Mouse (Mus musculus): Measurements from ENCODE around the gene Ifna4. TPM values are rescaled to one million over a fixed set of nuclear protein-coding genes. Genes with fewer than 3 reads are reported as not detected.
"Not testable (repeated sequence)": the region's sequence is repeated elsewhere in the genome, so short reads cannot be mapped to it uniquely, and the experiment has no call there.

Gene Ifna4
- polyA plus RNA-seq (2016; fragmentation: Nextera tagmentation; extraction: Ambion mirVana): not detected in 2 replicates

DNA sequence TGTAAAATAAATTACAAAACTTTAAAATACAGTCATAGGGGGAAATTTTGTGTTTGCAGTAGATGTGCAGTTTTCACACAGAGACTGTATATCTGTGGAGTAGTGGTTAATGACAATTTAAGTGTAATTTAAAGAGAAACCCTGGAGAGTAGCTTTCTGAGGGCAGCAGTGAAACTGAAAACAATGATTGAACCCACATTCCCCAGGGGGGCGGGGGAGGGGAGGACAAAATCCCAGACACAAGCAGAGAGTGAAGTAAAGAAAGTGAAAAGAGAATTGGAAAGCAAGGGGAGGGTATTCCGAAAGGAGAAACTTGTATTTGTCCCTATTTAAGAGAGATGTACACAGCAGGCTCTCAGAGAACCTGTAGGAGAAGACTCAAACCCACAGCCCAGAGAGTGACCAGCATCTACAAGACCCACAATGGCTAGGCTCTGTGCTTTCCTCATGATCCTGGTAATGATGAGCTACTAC, at the start of gene Ifna4:
Ifna4 (plus strand) TSS at position 424 of the 474 bp plus-strand sequence.
- Histone ChIP-seq H3K4me1 (no peaks in the 10 kb centered on the region), H3K27me3 (replicated peaks) (0 out of 2 replicates have a peak, but pooled peaks cover 8% of the 10 kb centered on the region), H3K27ac (no peak within 1 kb of the TSS), H3K36me3 (no peaks in the 10 kb centered on the region), H3K9me3 (replicated peaks) (no peaks in the 10 kb centered on the region), H3K9ac (no peak within 1 kb of the TSS), H3K4me2 (no peak within 1 kb of the TSS), H3K4me3 (no peak within 1 kb of the TSS)
- 35% methylated on average over 2 of the region's 2 CpGs for WGBS (ENCODE audit: insufficient replicate concordance)
- ATAC-seq: no peak

DNA sequence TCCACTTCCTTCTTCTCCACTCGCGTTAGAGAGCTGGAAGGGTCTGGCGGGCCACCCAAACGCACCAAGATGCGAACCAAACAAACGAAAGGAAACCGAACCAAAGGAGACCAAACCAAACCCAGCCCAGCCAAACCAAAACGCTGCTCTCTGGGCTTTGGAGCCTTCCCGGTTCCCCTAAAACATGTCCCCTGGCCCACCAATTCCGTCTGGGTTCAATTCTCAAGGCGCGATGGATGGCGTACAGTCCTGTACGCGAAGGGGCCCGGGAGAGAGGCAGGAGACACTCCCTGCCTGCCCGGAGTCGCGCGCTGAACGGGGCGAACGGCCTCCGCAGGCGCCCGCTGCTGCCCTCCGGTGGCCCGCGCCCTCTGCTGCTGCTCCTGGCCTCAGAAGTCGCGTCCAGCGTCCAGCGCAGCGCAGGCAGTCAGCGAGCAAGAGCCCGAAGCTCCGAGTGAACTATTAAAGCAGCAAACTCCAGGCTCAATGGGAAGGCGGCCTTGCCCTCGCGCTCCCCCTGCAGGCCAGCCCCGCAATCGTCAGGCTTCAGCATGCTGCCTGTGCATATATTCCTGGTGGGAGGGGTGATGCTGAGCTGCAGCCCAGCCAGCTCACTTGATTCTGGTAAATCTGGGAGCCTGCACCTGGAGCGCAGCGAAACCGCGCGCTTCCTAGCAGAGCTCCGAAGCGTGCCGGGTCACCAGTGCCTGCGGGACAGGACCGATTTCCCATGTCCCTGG, 47.6 kb upstream of the Ifna4 start, which contains the start of gene Gm13275:
Gm13275 (plus strand) TSS at position 552 of the 740 bp plus-strand sequence.
- H3K9ac ChIP-seq; H3K27ac ChIP-seq; H3K27me3 ChIP-seq (replicated peaks); ATAC-seq; H3K4me1 ChIP-seq; H3K4me2 ChIP-seq; H3K9me3 ChIP-seq (replicated peaks); H3K36me3 ChIP-seq; H3K4me3 ChIP-seq: not testable (repeated sequence)
- 0% methylated on average over 21 of the region's 52 CpGs for WGBS (ENCODE audit: insufficient replicate concordance)

DNA sequence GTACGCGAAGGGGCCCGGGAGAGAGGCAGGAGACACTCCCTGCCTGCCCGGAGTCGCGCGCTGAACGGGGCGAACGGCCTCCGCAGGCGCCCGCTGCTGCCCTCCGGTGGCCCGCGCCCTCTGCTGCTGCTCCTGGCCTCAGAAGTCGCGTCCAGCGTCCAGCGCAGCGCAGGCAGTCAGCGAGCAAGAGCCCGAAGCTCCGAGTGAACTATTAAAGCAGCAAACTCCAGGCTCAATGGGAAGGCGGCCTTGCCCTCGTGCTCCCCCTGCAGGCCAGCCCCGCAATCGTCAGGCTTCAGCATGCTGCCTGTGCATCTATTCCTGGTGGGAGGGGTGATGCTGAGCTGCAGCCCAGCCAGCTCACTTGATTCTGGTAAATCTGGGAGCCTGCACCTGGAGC, 44.6 kb upstream of the Ifna4 start, which contains the start of gene Gm13279:
Gm13279 (plus strand) TSS at position 301 of the 400 bp plus-strand sequence.
- H3K9me3 ChIP-seq (replicated peaks); H3K36me3 ChIP-seq; H3K4me3 ChIP-seq; H3K4me2 ChIP-seq; ATAC-seq; H3K27ac ChIP-seq; H3K9ac ChIP-seq; H3K4me1 ChIP-seq; H3K27me3 ChIP-seq (replicated peaks): not testable (repeated sequence)
- no CpG with 5 or more reads among the region's 28 CpGs for WGBS (ENCODE audit: insufficient replicate concordance)

- not testable (repeated sequence) for H3K27ac ChIP-seq; H3K9me3 ChIP-seq (replicated peaks); H3K4me2 ChIP-seq; ATAC-seq; H3K27me3 ChIP-seq (replicated peaks); H3K4me3 ChIP-seq; H3K9ac ChIP-seq; H3K4me1 ChIP-seq; H3K36me3 ChIP-seq
- WGBS (ENCODE audit: insufficient replicate concordance): 8% methylated on average over 5 of the region's 7 CpGs
Measured at GRCm38 (mm10) chr4:88799365-88799764, 42.3 kb upstream of the Ifna4 start, which contains the start of gene Gm13285. Gm13285 (plus strand) TSS chr4:88799665.

- not testable (repeated sequence) for H3K9ac ChIP-seq; H3K4me1 ChIP-seq; H3K27me3 ChIP-seq (replicated peaks); H3K36me3 ChIP-seq; H3K9me3 ChIP-seq (replicated peaks); H3K4me3 ChIP-seq; H3K27ac ChIP-seq; ATAC-seq
- WGBS (ENCODE audit: insufficient replicate concordance): no CpG with 5 or more reads among the region's 29 CpGs
- H3K4me2 ChIP-seq: peak within 1 kb of the TSS; percentile 47
Measured at GRCm38 (mm10) chr4:88802954-88803353, 38.7 kb upstream of the Ifna4 start, which contains the start of gene Gm13287. Gm13287 (plus strand) TSS chr4:88803254.

- not testable (repeated sequence) for H3K36me3 ChIP-seq; H3K9me3 ChIP-seq (replicated peaks); H3K9ac ChIP-seq; H3K4me1 ChIP-seq; ATAC-seq; H3K4me3 ChIP-seq; H3K27ac ChIP-seq
- no CpG with 5 or more reads among the region's 8 CpGs for WGBS (ENCODE audit: insufficient replicate concordance)
- Histone ChIP-seq H3K27me3 (replicated peaks) (peaks cover 12% of the 10 kb centered on the region), H3K4me2 (peak within 1 kb of the TSS; percentile 50)
Measured at GRCm38 (mm10) chr4:88805231-88805630, 36.4 kb upstream of the Ifna4 start, which contains the start of gene Gm13288. Gm13288 (plus strand) TSS chr4:88805531.

DNA sequence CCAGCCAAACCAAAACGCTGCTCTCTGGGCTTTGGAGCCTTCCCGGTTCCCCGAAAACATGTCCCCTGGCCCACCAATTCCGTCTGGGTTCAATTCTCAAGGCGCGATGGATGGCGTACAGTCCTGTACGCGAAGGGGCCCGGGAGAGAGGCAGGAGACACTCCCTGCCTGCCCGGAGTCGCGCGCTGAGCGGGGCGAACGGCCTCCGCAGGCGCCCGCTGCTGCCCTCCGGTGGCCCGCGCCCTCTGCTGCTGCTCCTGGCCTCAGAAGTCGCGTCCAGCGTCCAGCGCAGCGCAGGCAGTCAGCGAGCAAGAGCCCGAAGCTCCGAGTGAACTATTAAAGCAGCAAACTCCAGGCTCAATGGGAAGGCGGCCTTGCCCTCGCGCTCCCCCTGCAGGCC, 35.9 kb upstream of the Ifna4 start:
- H3K9me3 ChIP-seq (replicated peaks); H3K4me1 ChIP-seq; H3K36me3 ChIP-seq; H3K4me3 ChIP-seq; H3K9ac ChIP-seq; ATAC-seq; H3K27ac ChIP-seq: not testable (repeated sequence)
- WGBS (ENCODE audit: insufficient replicate concordance): 4% methylated on average over 5 of the region's 34 CpGs
- H3K27me3 ChIP-seq (replicated peaks): peaks cover 12% of the 10 kb centered on the region
- H3K4me2 ChIP-seq: peak overlapping the region; percentile 50

DNA sequence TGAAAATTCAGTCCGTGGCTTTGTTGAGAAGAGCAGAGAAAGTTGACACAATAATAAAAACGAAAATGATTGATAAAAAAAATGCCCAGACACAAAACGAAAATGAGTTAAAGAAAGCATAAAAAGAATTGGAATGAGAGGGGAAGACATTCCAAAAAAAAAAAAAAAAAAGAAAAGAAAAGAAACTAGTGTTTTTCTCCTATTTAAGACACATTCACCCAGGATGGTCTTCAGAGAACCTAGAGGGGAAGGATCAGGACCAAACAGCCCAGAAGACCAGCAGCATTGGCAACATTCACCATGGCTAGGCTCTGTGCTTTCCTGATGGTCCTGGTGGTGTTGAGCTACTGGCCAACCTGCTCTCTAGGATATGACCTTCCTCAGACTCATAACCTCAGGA, 25.7 kb upstream of the Ifna4 start, which contains the start of gene Ifna7:
Ifna7 (plus strand) TSS at position 301 of the 400 bp plus-strand sequence.
- Histone ChIP-seq H3K36me3 (no peaks in the 10 kb centered on the region), H3K9me3 (replicated peaks) (no peaks in the 10 kb centered on the region), H3K4me3 (no peak within 1 kb of the TSS), H3K9ac (no peak within 1 kb of the TSS), H3K27ac (no peak within 1 kb of the TSS), H3K27me3 (replicated peaks) (peaks cover 4% of the 10 kb centered on the region; the same call in 1 of the 2 replicates), H3K4me1 (no peaks in the 10 kb centered on the region), H3K4me2 (no peak within 1 kb of the TSS)
- 37% methylated on average over 3 of the region's 3 CpGs for WGBS (ENCODE audit: insufficient replicate concordance)
- ATAC-seq: no peak

GRCm38 (mm10) chr4:88819659-88820058, 22.0 kb upstream of the Ifna4 start, which contains the start of gene Ifna11:
Ifna11 (plus strand) TSS chr4:88819959.
- peaks cover 4% of the 10 kb centered on the region; the same call in 1 of the 2 replicates for H3K27me3 ChIP-seq (replicated peaks)
- no peaks in the 10 kb centered on the region for H3K4me1 ChIP-seq
- H3K36me3 ChIP-seq: no peaks in the 10 kb centered on the region
- ATAC-seq: no peak
- no peak within 1 kb of the TSS for H3K4me2 ChIP-seq
- H3K27ac ChIP-seq: no peak within 1 kb of the TSS
- WGBS (ENCODE audit: insufficient replicate concordance): 45% methylated on average over 1 of the region's 1 CpGs
- H3K9ac ChIP-seq: no peak within 1 kb of the TSS
- no peak within 1 kb of the TSS for H3K4me3 ChIP-seq
- no peaks in the 10 kb centered on the region for H3K9me3 ChIP-seq (replicated peaks)

- Histone ChIP-seq H3K9me3 (replicated peaks) (no peaks in the 10 kb centered on the region), H3K36me3 (no peaks in the 10 kb centered on the region), H3K9ac (no peak overlapping the region), H3K27ac (no peak overlapping the region), H3K4me3 (no peak overlapping the region), H3K4me1 (no peaks in the 10 kb centered on the region), H3K4me2 (no peak overlapping the region), H3K27me3 (replicated peaks) (0 out of 2 replicates have a peak, but pooled peaks cover 4% of the 10 kb centered on the region)
- ATAC-seq: no peak
- 20% methylated on average over 4 of the region's 4 CpGs for WGBS (ENCODE audit: insufficient replicate concordance)
Measured at GRCm38 (mm10) chr4:88822995-88823394, 18.7 kb upstream of the Ifna4 start.

DNA sequence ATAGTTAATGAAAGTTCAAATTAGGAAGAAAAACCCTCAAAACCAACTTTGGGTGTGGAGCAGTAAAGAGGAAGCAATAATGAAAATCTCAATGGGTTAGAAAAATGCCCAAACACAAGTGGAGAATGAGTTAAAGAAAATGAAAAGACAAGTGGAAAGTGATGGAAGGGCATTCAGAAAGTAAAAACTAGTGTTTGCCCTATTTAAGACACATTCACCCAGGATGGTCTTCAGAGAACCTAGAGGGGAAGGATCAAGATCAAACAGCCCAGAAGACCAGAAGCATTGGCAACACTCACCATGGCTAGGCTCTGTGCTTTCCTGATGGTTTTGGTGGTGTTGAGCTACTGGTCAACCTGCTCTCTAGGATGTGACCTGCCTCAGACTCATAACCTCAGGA, 14.5 kb upstream of the Ifna4 start, which contains the start of gene Ifna6:
Ifna6 (plus strand) TSS at position 301 of the 400 bp plus-strand sequence.
- not testable (repeated sequence) for H3K4me3 ChIP-seq; H3K9ac ChIP-seq; H3K9me3 ChIP-seq (replicated peaks); H3K36me3 ChIP-seq; H3K27me3 ChIP-seq (replicated peaks); H3K4me1 ChIP-seq; H3K4me2 ChIP-seq; ATAC-seq; H3K27ac ChIP-seq

DNA sequence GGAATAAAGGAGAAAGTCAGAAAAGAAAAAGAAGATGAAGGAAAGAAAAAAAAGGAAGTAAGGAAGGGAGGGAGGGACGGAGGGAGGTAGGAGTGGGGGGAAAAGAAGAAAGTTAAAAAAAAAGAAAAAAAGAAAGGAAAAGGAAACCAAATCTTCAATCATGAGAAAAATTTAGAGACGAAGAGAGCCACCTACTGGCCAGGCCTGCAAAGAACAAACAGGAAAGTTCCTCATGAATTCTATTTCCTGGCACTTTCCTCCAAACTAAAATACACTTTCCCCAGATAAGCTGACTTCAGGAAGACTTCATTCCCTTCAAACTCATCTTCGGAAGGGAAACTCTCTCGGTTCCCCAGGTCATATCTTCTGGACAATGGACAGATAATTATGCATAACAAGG, 11.1 kb upstream of the Ifna4 start:
- Histone ChIP-seq H3K4me2 (no peak overlapping the region), H3K4me1 (no peaks in the 10 kb centered on the region), H3K27ac (no peak overlapping the region), H3K9me3 (replicated peaks) (no peaks in the 10 kb centered on the region), H3K9ac (no peak overlapping the region), H3K27me3 (replicated peaks) (no peaks in the 10 kb centered on the region), H3K4me3 (no peak overlapping the region), H3K36me3 (no peaks in the 10 kb centered on the region)
- ATAC-seq: no peak
- WGBS (ENCODE audit: insufficient replicate concordance): 18% methylated on average over 4 of the region's 4 CpGs
